Mouse (Mus musculus) CH12.LX (cell line): ENCODE results near the gene Dcaf15. TPM values are rescaled to one million over a fixed set of nuclear protein-coding genes. Genes with fewer than 3 reads are reported as not detected.

Experiments used
- DNase-seq: peaks from one replicate; pipeline ENCODE4 v3.0.0-alpha.2; 2013; ENCODE audit errors: extremely low read depth
- H3K27ac ChIP-seq: 2 replicates; pipeline ENCODE4 v1.5.1; 2012; ENCODE audit warnings: low read depth, mild to moderate bottlenecking, control low read depth, moderate library complexity; ENCODE audit not compliant: insufficient read depth
- H3K27me3 ChIP-seq: replicated peaks from 2 replicates; pipeline ENCODE3; 2012; ENCODE audit warnings: inconsistent platforms
- H3K36me3 ChIP-seq, 2 experiments: replicated peaks in 1 of 2; 2 replicates each; pipeline versions ENCODE3 to v1.6.1; 2012; ENCODE audit warnings: inconsistent platforms in 1 of 2, low read length in 1 of 2, mild to moderate bottlenecking in 1 of 2, mixed read lengths in 1 of 2, moderate library complexity in 1 of 2; ENCODE audit not compliant: control insufficient read depth in 1 of 2, insufficient read depth in 1 of 2
- H3K4me1 ChIP-seq, 2 experiments: 2 replicates each; pipeline ENCODE4 v1.6.1; 2012; ENCODE audit warnings: inconsistent platforms in 1 of 2, moderate library complexity in 1 of 2; ENCODE audit not compliant: insufficient read depth in 2 of 2, control insufficient read depth in 1 of 2
- H3K4me2 ChIP-seq: 2 replicates; pipeline ENCODE4 v1.6.1; 2012; ENCODE audit warnings: low read depth, mild to moderate bottlenecking, control low read depth; ENCODE audit not compliant: poor library complexity, insufficient read depth, severe bottlenecking
- H3K4me3 ChIP-seq, 3 experiments: fragments of 150-350 bp in 1 of 3; sonication (generic) in 1 of 3; replicated peaks in 1 of 3; 2 replicates each; pipeline versions ENCODE3 to v1.5.1; 2011 to 2012; ENCODE audit warnings: low read depth in 2 of 3, low read length in 2 of 3, mild to moderate bottlenecking in 2 of 3, moderate library complexity in 2 of 3, control low read depth in 1 of 3, improper control_type of control experiment in 1 of 3, inconsistent platforms in 1 of 3, mixed read lengths in 1 of 3; ENCODE audit not compliant: poor library complexity in 1 of 3
- H3K79me2 ChIP-seq: replicated peaks from 2 replicates; pipeline ENCODE4 v1.6.1; 2012; ENCODE audit warnings: mild to moderate bottlenecking, moderate library complexity; ENCODE audit not compliant: control insufficient read depth, poor library complexity, insufficient read depth, severe bottlenecking; ENCODE audit errors: extremely low read depth
- H3K9ac ChIP-seq: 2 replicates; pipeline ENCODE4 v1.6.1; 2012; ENCODE audit warnings: low read depth, mild to moderate bottlenecking, control low read depth, moderate library complexity; ENCODE audit not compliant: insufficient read depth
- H3K9me3 ChIP-seq: replicated peaks from 2 replicates; pipeline ENCODE3; 2012; ENCODE audit warnings: low read length, inconsistent platforms, mixed read lengths
- BHLHE40 ChIP-seq: IDR thresholded peaks from 2 replicates; pipeline ENCODE4 v1.6.1; 2011; ENCODE audit warnings: mild to moderate bottlenecking, low read depth, low read length, improper control_type of control experiment
- CHD1 ChIP-seq: IDR thresholded peaks from 2 replicates; pipeline ENCODE4 v1.6.1; 2012; ENCODE audit warnings: low read depth, low read length, improper control_type of control experiment, inconsistent platforms
- CHD2 ChIP-seq: IDR thresholded peaks from 2 replicates; pipeline ENCODE4 v1.6.1; 2011; ENCODE audit warnings: low read length, improper control_type of control experiment
- CTCF ChIP-seq, 2 experiments: IDR thresholded peaks in 1 of 2; conservative IDR thresholded peaks in 1 of 2; 2 replicates each; pipeline ENCODE4 v1.5.1; 2011 to 2012; ENCODE audit warnings: low read depth in 2 of 2, low read length in 2 of 2, improper control_type of control experiment in 1 of 2, inconsistent platforms in 1 of 2, mild to moderate bottlenecking in 1 of 2, moderate library complexity in 1 of 2
- E2F4 ChIP-seq: IDR thresholded peaks from 2 replicates; pipeline ENCODE4 v1.6.1; 2011; ENCODE audit warnings: low read depth, low read length, improper control_type of control experiment; ENCODE audit not compliant: insufficient replicate concordance
- ELF1 ChIP-seq: IDR thresholded peaks from 2 replicates; pipeline ENCODE4 v1.6.1; 2014; ENCODE audit warnings: low read depth, mild to moderate bottlenecking, inconsistent platforms, low read length, improper control_type of control experiment
- EP300 ChIP-seq: IDR thresholded peaks from 2 replicates; pipeline ENCODE4 v1.6.1; 2011; ENCODE audit warnings: low read length, improper control_type of control experiment
- GABPA ChIP-seq: IDR thresholded peaks from 2 replicates; pipeline ENCODE4 v1.6.1; 2012; ENCODE audit warnings: low read depth, low read length, improper control_type of control experiment, inconsistent platforms; ENCODE audit not compliant: insufficient replicate concordance
- JUN ChIP-seq: IDR thresholded peaks from 2 replicates; pipeline ENCODE4 v1.6.1; 2011; ENCODE audit warnings: low read depth, mild to moderate bottlenecking, low read length, improper control_type of control experiment, moderate library complexity; ENCODE audit not compliant: insufficient read depth
- JUND ChIP-seq: conservative IDR thresholded peaks from 2 replicates; pipeline ENCODE4 v1.6.1; 2011; ENCODE audit warnings: low read depth, low read length, improper control_type of control experiment
- KAT2A ChIP-seq: IDR thresholded peaks from 2 replicates; pipeline ENCODE4 v1.6.1; 2012; ENCODE audit warnings: low read length, improper control_type of control experiment, inconsistent platforms; ENCODE audit not compliant: insufficient replicate concordance
- MAZ ChIP-seq: IDR thresholded peaks from 2 replicates; pipeline ENCODE4 v1.6.1; 2012; ENCODE audit warnings: low read depth, mild to moderate bottlenecking, inconsistent platforms, low read length, improper control_type of control experiment, moderate library complexity
- MYC ChIP-seq: IDR thresholded peaks from 2 replicates; pipeline ENCODE4 v1.6.1; 2011; ENCODE audit warnings: low read depth, mild to moderate bottlenecking, improper control_type of control experiment, low read length
- NELFE ChIP-seq: IDR thresholded peaks from 2 replicates; pipeline ENCODE4 v1.6.1; 2011; ENCODE audit warnings: low read depth, low read length, improper control_type of control experiment
- POLR2A ChIP-seq: IDR thresholded peaks from 2 replicates; pipeline ENCODE4 v1.6.1; 2011; ENCODE audit warnings: low read depth, mild to moderate bottlenecking, improper control_type of control experiment, low read length
- RAD21 ChIP-seq: IDR thresholded peaks from 2 replicates; pipeline ENCODE4 v1.6.1; 2011; ENCODE audit warnings: low read depth, mild to moderate bottlenecking, low read length, improper control_type of control experiment, moderate library complexity
- RCOR1 ChIP-seq: conservative IDR thresholded peaks from 2 replicates; pipeline ENCODE4 v1.6.1; 2012; ENCODE audit warnings: low read depth, mild to moderate bottlenecking, inconsistent platforms, low read length, improper control_type of control experiment
- TBP ChIP-seq: conservative IDR thresholded peaks from 2 replicates; pipeline ENCODE4 v1.6.1; 2011; ENCODE audit warnings: low read depth, low read length, improper control_type of control experiment
- USF1 ChIP-seq: IDR thresholded peaks from 2 replicates; pipeline ENCODE4 v1.6.1; 2014; ENCODE audit warnings: low read depth, mild to moderate bottlenecking, inconsistent platforms, low read length, improper control_type of control experiment
- USF2 ChIP-seq: conservative IDR thresholded peaks from 2 replicates; pipeline ENCODE4 v1.6.1; 2011; ENCODE audit warnings: low read depth, low read length, improper control_type of control experiment
- ZC3H11A ChIP-seq: IDR thresholded peaks from 2 replicates; pipeline ENCODE4 v1.6.1; 2012; ENCODE audit warnings: low read depth, mild to moderate bottlenecking, inconsistent platforms, low read length, improper control_type of control experiment
- ZMIZ1 ChIP-seq: IDR thresholded peaks from 2 replicates; pipeline ENCODE4 v1.6.1; 2012; ENCODE audit warnings: low read depth, mild to moderate bottlenecking, inconsistent platforms, low read length, improper control_type of control experiment
- ZNF384 ChIP-seq: IDR thresholded peaks from 2 replicates; pipeline ENCODE4 v1.6.1; 2012; ENCODE audit warnings: low read depth, low read length, improper control_type of control experiment, inconsistent platforms
- dilution Hi-C: fragments of 300-500 bp; cut with MboI; formaldehyde crosslinking; loops from 2 replicates; pipeline ENCODE4 v1.14.3; 2020; ENCODE audit warnings: low sequenced_read_pairs; ENCODE audit not compliant: extremely low pct_unique_long_range_greater_than_20kb, extremely low pct_ligation_motif_present
- in situ Hi-C: fragments of 300-500 bp; cut with MboI; formaldehyde crosslinking; loops from 3 replicates; pipeline ENCODE4 v1.14.3; 2019; ENCODE audit warnings: low sequenced_read_pairs, low pct_ligation_motif_present, low pct_unique_long_range_greater_than_20kb, mixed read lengths
- polyA plus RNA-seq: library from polyadenylated mRNA; unstranded; fragments of >175 nt; gene quantifications from 2 replicates; pipeline ENCODE4 v1.2.1, GENCODE M21; 2012; ENCODE audit warnings: low read depth; ENCODE audit not compliant: insufficient read length
- total RNA-seq, 2 experiments: library from RNA; depleted of rRNA; stranded (reverse); fragments of 300-350 nt in 1 of 2; fragments of >200 nt in 1 of 2; gene quantifications; 2 replicates each; pipeline ENCODE4 v1.2.3; 2012 to 2014

Dcaf15 gene
- total and polyA plus RNA-seq, 3 experiments: 39.3 to 50.7 (median 47.9) TPM

DNA sequence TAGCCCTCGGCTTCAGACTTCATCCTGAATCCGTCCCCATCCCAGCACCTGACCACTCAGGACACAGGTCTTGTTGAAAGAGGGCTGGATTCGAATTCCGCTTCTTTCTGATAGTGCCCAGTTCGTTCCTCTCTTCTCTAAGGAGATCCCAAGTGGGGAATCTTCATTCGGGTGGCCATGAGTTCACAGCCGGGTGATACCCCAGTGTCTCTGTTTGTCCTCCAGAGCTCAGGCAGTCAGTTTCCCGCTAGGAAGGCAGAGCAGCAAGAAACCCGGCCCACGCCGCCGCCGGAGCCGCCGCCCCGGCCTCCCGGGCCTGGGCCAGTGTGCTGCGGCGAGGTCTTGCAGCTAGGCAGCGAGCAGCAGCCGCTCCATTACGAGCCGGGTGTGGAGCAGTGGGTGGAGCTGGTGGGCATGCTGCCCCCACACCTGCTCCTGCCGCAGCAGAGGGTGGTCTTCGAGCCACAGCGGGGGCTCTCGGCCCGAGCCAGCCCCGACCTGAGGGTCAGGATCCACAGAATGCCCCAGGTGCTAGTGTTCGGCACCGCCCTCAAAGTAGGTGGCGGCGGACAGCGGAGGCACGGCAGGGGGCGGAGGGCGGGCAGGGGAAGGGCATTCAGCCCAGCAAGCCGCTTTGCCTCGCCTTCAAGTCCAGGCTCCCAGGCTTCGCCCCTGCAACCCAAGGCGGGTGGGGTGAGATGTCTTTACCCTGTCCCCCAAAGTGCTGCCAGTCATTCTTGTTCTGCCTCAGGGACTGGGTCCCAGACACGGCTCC lies 20.0 kb downstream of the Dcaf15 start:
- H3K9ac ChIP-seq: no peak overlapping the region

DNA sequence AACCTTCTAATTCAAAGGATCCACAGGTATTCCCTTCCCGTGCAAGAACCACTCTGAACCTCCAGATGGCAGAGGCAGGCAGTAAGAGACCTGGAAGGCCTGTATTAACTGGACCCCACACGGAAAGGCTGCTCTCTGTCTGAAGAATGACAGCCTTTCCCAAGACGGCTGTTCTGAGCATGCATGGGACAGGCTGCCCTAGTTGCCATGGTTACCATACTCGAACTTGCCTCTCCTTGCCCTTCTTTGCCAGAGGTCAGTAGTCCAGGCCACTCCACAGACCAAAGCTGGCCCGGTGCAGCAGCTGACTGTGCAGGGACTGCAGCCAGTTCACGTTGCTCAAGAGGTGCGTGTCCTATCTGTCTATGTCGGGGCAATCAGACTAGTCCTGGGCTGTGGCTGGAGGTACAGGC lies 20.7 kb downstream of the Dcaf15 start:
- Histone ChIP-seq H3K4me3 (no peak overlapping the region), H3K27ac (no peak overlapping the region), H3K27me3 (no peaks in the 10 kb centered on the region), H3K9me3 (no peaks in the 10 kb centered on the region), H3K79me2 (no peaks in the 10 kb centered on the region), H3K9ac (no peak overlapping the region), H3K36me3 (peaks cover 79 to 98% of the 10 kb centered on the region in 2 experiments), H3K4me1 (no peaks in the 10 kb centered on the region), H3K4me2 (no peak overlapping the region)
- in situ Hi-C loops: no loop called here
- DNase-seq: no peak
- dilution Hi-C loops: no loop called here
- TF ChIP-seq CHD1: no peak
- TF ChIP-seq TBP: no peak
- TF ChIP-seq CTCF (conservative IDR thresholded peaks at IDR 0.05 in 1 of 2, IDR thresholded peaks at IDR 0.05 in 1 of 2; ENCODE audit: low read depth in 2 of 2, low read length in 2 of 2): no peak
- TF ChIP-seq POLR2A: no peak
- no peak for TF ChIP-seq CHD2
- no peak for TF ChIP-seq ZNF384
- TF ChIP-seq ZC3H11A: no peak
- no peak for TF ChIP-seq ZMIZ1
- no peak; the same call in none of the 2 replicates for TF ChIP-seq RAD21
- no peak for TF ChIP-seq ELF1
- no peak for TF ChIP-seq NELFE
- TF ChIP-seq MAZ: no peak
- no peak for TF ChIP-seq KAT2A
- TF ChIP-seq RCOR1: no peak
- TF ChIP-seq MYC: no peak

More for the DNA sequence above, 20.0 kb downstream of the Dcaf15 start:
- H3K27me3 ChIP-seq: no peaks in the 10 kb centered on the region
- H3K9me3 ChIP-seq: no peaks in the 10 kb centered on the region
- H3K79me2 ChIP-seq: no peaks in the 10 kb centered on the region
- no peak overlapping the region for H3K4me2 ChIP-seq
- H3K4me1 ChIP-seq: no peaks in the 10 kb centered on the region
- DNase-seq: no peak
- no peak overlapping the region for H3K4me3 ChIP-seq
- in situ Hi-C loops (no loop called here), dilution Hi-C loops (no loop called here)
- no peak for TF ChIP-seq E2F4
- TF ChIP-seq ZMIZ1: no peak
- TF ChIP-seq USF1: no peak
- TF ChIP-seq JUN: no peak
- TF ChIP-seq BHLHE40: no peak
- TF ChIP-seq GABPA: no peak
- no peak for TF ChIP-seq JUND
- TF ChIP-seq EP300: no peak
- no peak for TF ChIP-seq USF2
- no peak overlapping the region for H3K27ac ChIP-seq
- H3K36me3 ChIP-seq: peaks cover 78 to 97% of the 10 kb centered on the region in 2 experiments
